Mouse (Mus musculus) adrenal gland, adult (tissue): ENCODE results near the gene Cbr4.

Experiments
- DNase-seq, 2 experiments: peaks; one replicate each; pipeline ENCODE4 v3.0.0; 2022 to 2023; ENCODE audit warnings: low spot score in 1 of 2; ENCODE audit not compliant: inconsistent age in 2 of 2

Gene Cbr4

DNA sequence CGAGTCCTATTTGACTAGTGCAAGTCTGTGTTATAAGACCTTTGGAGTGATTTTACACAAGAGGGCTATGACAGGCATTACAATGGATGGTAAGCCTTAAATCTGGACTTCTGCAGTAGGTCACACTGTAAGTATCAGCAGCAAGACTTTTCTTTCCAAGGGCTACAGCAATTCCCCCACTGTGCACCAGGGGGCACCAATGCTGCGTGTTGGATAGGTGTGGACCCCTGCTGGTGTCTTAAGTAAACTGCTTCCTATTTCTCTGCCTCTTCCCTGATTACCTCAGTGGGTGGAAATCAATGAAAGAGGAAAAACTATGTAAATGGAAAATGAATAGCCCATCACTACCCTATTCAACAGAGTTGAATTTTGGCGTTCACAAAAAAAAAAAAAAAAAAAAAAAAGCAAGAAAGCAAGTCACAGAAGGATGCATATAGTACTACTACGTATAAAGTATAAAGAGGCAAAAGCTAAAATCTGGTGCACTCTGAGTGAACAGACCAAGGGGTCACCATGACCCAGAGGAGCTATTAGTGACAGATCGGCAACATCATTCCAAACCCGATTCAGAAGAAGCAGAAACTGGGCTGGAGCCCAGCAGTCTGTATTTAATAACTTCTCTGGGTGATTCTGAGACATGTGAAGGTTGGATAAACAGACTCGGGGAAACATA lies 52.4 kb downstream of the Cbr4 start:
- peak; percentile 84 to 96 for DNase-seq

DNA sequence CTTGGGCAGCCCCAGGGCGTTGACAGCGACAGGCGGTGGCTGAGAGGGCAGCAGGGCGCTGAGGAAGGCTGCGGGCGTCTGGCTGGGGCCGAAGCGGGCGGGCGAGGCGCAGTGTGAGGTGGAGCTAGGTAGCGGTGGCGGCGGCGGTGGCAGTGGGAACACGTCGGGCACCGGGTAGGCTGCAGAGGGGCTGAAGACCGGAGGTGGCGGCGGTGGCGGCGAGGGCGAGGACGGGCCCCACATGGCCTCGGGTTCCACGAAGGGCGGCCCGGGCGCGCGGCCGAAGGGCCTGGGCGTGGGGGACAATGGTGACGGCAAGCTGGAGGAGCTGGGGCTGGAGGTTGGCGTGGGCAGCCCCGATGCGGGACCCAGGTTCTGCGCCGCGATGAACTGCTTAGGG lies 62.1 kb downstream of the Cbr4 start:
- DNase-seq, result no peak

DNA sequence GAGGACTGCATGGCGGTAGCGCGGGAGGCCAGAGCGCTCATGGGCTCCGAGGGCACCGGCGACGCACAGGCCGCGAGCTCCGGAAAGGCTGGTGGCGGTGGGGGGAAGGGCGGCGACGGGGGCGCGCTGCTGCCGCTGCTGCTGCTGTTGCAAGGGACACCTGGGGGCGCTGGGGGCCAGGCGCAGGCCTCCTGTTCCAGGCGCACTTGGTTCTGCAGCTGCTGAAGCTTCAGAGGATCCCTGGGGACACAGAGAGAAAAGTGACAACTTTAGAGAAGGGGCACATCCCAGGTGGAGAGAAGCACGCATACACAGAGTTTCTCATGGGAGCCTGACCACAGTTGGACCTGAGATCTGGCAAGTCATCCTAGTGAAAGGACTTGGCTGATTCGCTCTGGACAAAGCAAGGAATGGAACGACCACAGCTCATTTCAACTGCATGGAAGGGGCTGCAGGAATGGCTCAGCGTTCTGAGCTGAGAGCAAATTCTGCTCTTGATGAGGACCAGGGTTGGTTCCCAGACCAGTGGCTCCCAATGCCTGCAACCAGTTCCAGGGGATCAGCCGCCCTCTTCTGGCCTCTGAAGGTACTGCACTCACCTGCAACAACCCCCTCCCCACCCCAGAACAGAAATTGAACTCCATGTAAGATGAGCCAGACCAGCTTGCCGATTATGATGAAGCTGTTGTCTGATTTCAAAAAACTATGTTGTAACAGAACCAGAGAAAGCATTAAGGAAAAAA lies 62.6 kb downstream of the Cbr4 start:
- peak in 1 of 2 experiments; percentile 58 for DNase-seq

DNA sequence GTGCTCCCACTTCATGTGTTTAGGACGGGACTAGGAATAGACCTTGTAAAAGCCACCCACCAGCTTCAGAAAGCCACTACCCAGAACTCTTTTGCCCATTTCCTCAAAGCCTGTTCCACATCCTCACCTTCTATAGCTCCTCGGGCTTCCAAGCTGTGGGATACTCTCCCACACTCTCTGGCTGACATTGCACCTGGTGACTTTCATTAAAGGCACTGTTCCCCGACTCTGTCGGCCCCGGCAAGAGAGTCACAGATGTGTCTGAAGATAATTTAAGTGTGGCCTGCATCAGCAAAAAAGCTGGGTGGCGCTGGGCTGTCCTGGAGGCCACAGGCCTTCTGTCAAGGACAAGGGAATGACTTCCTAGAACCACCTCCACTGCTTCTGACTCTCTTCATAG lies 64.7 kb downstream of the Cbr4 start:
- peak; percentile 38 to 69 for DNase-seq

DNA sequence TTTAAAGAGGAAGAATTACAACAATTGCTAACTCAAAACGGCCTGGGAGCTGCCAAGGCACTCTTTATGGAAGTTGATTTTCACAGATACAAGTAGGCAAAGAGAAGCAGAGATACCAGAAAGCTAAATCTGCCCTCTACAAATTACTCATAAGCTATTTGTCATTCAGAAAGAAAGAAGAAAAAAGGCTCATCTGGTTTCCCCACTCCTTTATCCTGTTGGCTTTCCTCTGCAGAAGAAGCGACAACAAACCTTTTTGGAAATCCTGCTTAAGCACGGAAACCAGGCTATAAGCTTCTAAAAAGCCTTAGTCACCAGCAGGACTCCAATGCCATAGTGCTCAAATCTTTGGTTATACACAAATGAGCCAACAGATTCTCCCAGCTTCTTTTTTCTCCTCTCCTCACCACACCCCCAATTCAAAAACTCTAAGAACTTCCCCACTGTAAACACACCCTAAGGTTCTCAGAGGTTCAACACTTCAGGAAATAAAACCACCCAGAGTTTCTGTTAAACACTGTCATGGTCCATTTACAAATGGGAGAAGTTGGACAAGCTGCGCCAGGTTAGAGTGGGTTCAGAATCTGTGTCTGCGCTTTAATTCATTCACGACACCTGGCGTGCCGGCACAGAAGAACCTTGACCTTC lies 65.3 kb downstream of the Cbr4 start:
- DNase-seq, result peak in 1 of 2 experiments; percentile 60

DNA sequence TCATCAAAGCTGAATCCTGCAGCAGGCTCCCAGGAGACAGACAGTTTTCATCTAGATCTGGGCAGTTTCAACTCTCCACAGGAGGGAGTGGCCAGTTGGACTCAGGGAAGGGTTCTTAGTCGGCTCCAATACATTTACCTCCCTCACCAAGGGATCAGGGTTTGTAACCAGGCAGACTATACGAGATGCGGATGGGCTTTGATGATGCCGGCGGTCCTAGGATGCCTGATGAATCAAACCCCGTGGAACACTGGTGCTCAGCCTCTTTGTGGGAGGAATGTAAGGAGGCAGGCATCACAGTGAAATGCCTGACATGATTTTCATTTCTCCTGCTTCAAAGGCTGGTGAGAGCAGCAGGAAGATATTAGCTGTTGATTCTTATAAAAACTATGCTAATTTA lies 67.8 kb downstream of the Cbr4 start:
- no peak for DNase-seq

DNA sequence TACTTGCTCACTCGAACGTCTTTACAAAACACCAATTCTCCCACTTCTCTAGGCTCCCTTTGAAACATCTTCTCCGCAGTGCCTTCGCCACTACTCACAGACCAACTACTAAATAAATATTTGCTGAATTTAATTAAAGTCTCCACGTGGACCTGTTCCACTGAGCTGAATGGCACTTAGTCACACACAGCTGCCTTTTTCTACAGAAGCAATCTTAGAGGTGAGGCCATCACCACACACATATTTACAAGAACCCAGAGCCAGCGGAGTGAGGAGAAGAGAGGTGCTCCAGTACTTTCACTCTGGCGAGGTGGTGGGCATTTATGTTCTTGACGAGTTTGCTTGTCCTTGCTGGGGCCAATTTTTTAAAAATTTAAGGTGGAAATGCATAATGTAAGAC lies 68.7 kb downstream of the Cbr4 start:
- DNase-seq, result no peak
